Mouse (Mus musculus): ENCODE results near the gene Prf1. TPM values are rescaled to one million over a fixed set of nuclear protein-coding genes. Genes with fewer than 3 reads are reported as not detected.

Prf1 gene
- polyA plus RNA-seq, 1 experiment from 2014 or later: not detected

DNA sequence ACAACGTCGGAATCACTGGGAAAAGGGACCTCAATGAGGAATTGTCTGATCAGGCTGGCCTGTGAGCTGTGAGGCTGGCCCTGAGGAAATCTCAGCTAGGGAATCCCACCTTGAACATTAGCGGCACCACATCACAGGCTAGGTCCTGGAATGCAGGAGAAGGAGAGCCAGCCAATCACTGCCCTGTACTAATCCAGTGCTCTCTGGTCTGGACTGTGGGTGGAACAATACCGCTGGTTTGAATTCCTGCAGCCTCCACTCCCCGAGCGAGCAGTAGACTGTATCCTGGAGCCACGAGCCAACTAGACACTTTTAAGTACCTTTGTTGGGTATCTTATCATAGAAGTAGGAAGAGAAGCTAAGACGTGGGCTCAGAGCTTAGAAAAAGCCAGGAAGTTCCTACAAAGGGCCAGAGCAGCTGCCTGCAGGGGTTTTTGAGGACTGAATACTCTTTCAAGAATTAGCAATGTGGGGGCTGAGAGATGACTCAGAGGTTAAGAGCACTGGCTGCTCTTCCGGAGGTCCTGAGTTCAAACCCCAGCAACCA lies 28.2 kb downstream of the Prf1 start:
- Histone ChIP-seq H3K27ac (replicated peaks) (no peak overlapping the region), H3K27me3 (no peaks in the 10 kb centered on the region), H3K9me3 (no peaks in the 10 kb centered on the region; the same call in 1 of the 2 replicates), H3K36me3 (peaks cover 18% of the 10 kb centered on the region), H3K4me3 (no peak overlapping the region), H3K4me2 (no peak overlapping the region), H3K9ac (no peak overlapping the region), H3K4me1 (replicated peaks) (peaks cover 32% of the 10 kb centered on the region)
- 57% methylated on average over 9 of the region's 9 CpGs for WGBS
- no peak for ATAC-seq (ENCODE audit: low read depth)

DNA sequence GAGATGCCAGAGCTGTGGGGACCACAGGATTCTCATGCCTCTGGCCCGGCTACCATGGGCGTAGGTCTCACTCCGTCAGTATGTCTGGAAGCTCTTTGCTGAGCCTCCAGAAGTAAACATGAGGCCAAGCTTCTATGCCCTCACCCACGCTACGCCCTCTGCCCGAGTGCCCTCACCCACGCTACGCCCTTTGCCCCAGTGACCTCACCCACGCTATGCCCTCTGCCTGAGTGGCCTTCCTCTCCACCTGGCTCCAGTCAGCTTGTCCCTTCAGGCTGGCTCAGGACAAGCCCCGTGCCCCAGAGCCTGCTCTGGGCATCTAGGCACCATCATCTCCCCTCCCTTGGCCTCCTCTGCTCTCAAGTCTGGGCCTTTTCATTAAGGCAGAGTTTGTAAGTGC lies 29.9 kb downstream of the Prf1 start:
- WGBS: 83% methylated on average over 10 of the region's 10 CpGs
- no peaks in the 10 kb centered on the region; the same call in 1 of the 2 replicates for H3K9me3 ChIP-seq
- H3K4me3 ChIP-seq: no peak overlapping the region
- peaks cover 37% of the 10 kb centered on the region for H3K4me1 ChIP-seq (replicated peaks)
- H3K4me2 ChIP-seq: no peak overlapping the region
- no peak overlapping the region for H3K27ac ChIP-seq (replicated peaks)
- H3K9ac ChIP-seq: 0 out of 2 replicates have a peak overlapping the region, but pooled peaks have one; percentile 0
- no peaks in the 10 kb centered on the region for H3K27me3 ChIP-seq
- ATAC-seq (ENCODE audit: low read depth): no peak
- H3K36me3 ChIP-seq: peaks cover 12% of the 10 kb centered on the region

DNA sequence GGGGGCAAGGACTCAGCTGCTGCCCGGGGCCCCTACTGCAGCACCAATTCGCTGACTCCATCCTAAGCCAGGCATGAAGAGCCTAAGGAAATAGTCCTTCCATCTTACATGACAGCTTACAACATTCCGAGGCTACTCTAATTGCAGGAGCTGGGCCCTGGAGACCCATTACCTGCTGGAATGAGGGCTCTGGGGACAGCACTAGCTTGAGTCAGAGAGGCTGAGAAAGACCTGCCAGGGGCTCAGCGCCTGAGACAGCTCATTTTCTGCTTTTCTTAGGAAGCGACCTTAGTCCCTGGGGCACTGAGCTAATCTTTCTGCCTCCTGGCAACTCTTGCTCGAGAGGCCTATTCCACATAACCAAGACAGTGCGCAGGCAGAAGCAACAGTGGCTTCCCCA lies 31.3 kb downstream of the Prf1 start:
- H3K4me2 ChIP-seq: no peak overlapping the region
- peak; percentile 13; the same call in 1 of the 2 replicates for ATAC-seq (ENCODE audit: low read depth)
- no peaks in the 10 kb centered on the region for H3K27me3 ChIP-seq
- H3K36me3 ChIP-seq: 0 out of 2 replicates have a peak, but pooled peaks cover 6% of the 10 kb centered on the region
- 34% methylated on average over 7 of the region's 7 CpGs for WGBS
- H3K9ac ChIP-seq: no peak overlapping the region
- no peak overlapping the region for H3K27ac ChIP-seq (replicated peaks)
- peaks cover 37% of the 10 kb centered on the region for H3K4me1 ChIP-seq (replicated peaks)
- H3K4me3 ChIP-seq: no peak overlapping the region
- H3K9me3 ChIP-seq: no peaks in the 10 kb centered on the region

DNA sequence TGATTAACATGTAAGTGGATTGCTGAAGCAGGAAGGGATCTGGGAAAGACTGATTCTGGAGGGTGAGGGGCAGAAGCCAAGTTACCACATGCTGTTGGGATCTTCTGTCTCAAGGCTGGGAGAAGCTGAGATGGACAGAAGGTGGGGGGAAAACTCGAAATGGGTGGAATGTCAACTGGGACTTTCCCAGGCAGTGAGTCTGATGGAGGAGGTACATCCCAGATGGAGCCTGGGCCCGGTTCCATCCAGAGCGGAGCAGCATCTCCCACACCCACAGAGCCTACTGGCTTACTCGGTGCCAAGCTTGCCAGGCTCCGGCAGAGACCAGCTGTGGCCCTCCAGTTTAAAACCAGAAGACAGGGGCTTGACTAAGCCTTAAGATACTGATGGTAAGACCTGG lies 33.4 kb downstream of the Prf1 start:
- WGBS: 75% methylated on average over 5 of the region's 5 CpGs
- Histone ChIP-seq H3K4me2 (no peak overlapping the region), H3K4me1 (replicated peaks) (peaks cover 37% of the 10 kb centered on the region), H3K9me3 (no peaks in the 10 kb centered on the region), H3K27me3 (no peaks in the 10 kb centered on the region), H3K4me3 (no peak overlapping the region), H3K36me3 (0 out of 2 replicates have a peak, but pooled peaks cover 6% of the 10 kb centered on the region), H3K9ac (0 out of 2 replicates have a peak overlapping the region, but pooled peaks have one; percentile 3), H3K27ac (replicated peaks) (peak overlapping the region; percentile 28; the same call in 1 of the 2 replicates)
- peak; percentile 59; the same call in 1 of the 2 replicates for ATAC-seq (ENCODE audit: low read depth)

DNA sequence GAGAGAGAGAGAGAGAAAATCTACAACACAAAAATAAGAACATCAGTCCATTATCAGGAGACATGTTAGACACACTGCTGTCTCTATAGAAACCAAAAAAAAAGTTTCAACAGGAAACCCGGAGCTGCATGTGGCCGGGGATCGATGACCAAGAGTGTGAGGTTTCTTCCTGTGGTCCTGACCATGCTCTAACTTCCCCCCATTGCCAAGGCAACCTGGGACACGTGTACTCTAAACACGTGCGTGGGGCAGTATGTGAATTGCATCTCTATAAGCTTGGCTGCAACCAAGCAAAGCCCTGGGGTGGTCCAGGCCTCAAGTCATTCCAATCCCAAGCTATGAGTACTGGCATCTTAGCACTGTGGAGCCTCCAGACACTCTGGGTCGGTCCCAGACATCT lies 36.9 kb downstream of the Prf1 start:
- no peak for ATAC-seq (ENCODE audit: low read depth)
- H3K4me3 ChIP-seq: no peak overlapping the region

DNA sequence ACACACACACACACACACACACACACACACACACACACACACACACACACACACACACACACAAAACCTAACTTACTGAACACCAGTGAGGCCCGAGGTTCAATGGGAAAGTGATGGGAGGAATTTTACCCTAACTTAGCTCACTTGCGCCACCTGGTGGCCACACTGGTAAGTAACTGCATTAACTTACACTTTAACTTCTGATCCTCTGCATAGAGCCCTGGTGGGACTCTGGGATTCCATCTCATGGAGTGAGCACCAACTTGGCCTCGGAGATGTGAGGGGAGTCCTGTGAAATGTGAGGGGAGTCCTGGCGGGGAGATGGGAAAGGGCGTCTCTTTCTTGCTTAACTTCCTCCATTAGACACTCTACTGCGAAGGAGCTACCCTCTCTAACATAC lies 38.5 kb downstream of the Prf1 start:
- Histone ChIP-seq H3K27ac (replicated peaks) (no peak overlapping the region), H3K4me3 (no peak overlapping the region), H3K4me1 (replicated peaks) (peaks cover 2% of the 10 kb centered on the region; the same call in 1 of the 2 replicates), H3K9me3 (no peaks in the 10 kb centered on the region), H3K4me2 (no peak overlapping the region), H3K36me3 (peaks cover 13% of the 10 kb centered on the region; the same call in 1 of the 2 replicates), H3K27me3 (no peaks in the 10 kb centered on the region), H3K9ac (no peak overlapping the region)
- peak; percentile 55 for ATAC-seq (ENCODE audit: low read depth)
- 29% methylated on average over 6 of the region's 6 CpGs for WGBS

More for the DNA sequence above, 36.9 kb downstream of the Prf1 start:
- Histone ChIP-seq H3K4me1 (replicated peaks) (peaks cover 10% of the 10 kb centered on the region; the same call in 1 of the 2 replicates), H3K27me3 (no peaks in the 10 kb centered on the region), H3K9me3 (no peaks in the 10 kb centered on the region), H3K4me2 (no peak overlapping the region), H3K36me3 (peaks cover 10% of the 10 kb centered on the region; the same call in 1 of the 2 replicates), H3K9ac (no peak overlapping the region), H3K27ac (replicated peaks) (no peak overlapping the region)
- 71% methylated on average over 7 of the region's 7 CpGs for WGBS

DNA sequence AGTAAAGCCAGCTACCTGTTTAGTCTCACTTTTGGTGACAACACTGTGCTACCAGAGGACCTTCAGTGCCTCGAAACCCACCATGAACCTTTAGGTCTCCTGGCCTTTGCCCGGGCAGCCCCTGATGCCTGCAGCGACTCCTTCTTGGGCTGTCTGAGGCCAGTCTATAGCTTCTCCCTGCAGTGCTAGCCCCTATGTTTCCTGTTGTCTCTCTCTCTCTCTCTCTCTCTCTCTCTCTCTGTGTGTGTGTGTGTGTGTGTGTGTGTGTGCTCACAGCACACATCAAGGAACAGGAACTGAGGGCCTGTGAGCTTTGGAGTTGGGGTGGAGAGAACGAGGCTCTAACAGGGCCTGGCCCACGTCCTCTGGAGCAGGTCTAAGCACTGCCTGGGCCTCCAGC lies 39.0 kb downstream of the Prf1 start:
- Histone ChIP-seq H3K4me1 (replicated peaks) (no peaks in the 10 kb centered on the region), H3K4me2 (no peak overlapping the region), H3K36me3 (peaks cover 13% of the 10 kb centered on the region; the same call in 1 of the 2 replicates), H3K4me3 (no peak overlapping the region), H3K27ac (replicated peaks) (no peak overlapping the region), H3K27me3 (no peaks in the 10 kb centered on the region), H3K9me3 (no peaks in the 10 kb centered on the region), H3K9ac (no peak overlapping the region)
- 82% methylated on average over 5 of the region's 5 CpGs for WGBS
- ATAC-seq (ENCODE audit: low read depth): no peak

DNA sequence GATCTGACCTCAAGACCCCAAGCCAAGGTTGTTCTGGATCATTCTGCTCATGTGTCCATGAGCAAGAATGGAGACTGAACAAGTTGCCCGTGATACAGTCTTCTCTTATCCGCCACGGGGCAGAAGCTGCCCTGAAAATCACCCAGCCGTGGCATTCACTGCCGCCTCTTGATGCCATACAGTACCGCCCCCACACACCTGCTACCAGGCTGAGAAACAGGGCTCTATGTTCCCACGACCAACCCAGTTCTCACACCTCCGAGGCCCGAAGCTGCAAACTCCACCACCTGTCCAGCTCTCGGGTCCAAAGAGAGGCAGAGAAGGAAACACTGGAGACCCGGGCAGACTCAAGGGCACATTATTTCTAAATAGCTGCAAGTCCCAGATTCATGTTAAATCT lies 40.0 kb downstream of the Prf1 start:
- no peak for ATAC-seq (ENCODE audit: low read depth)
- WGBS: 88% methylated on average over 11 of the region's 11 CpGs

DNA sequence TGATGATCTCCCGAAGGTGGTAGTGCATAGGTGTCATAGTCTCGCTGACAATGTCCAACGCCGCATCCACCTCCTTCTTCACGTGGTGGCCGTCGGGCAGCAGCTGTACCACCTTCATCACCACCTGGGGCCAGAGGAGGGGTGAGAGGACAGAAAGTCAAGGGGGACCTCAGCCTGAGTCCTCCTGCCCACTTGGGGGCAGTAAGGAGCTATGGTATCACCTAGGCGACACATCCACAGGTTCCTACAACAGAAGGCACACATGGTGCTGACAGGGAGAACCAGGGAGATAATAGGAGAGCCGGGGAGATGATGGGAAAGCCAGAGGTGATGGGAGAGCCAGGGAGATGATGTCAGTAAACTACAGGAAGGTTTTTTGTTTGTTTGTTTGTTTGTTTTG lies 41.6 kb downstream of the Prf1 start:
- 91% methylated on average over 9 of the region's 9 CpGs for WGBS
- H3K9me3 ChIP-seq: no peaks in the 10 kb centered on the region
- no peak for ATAC-seq (ENCODE audit: low read depth)

More for the DNA sequence above, 40.0 kb downstream of the Prf1 start:
- no peaks in the 10 kb centered on the region for H3K9me3 ChIP-seq
- no peak overlapping the region for H3K4me3 ChIP-seq
- no peaks in the 10 kb centered on the region for H3K27me3 ChIP-seq
- no peaks in the 10 kb centered on the region for H3K4me1 ChIP-seq (replicated peaks)
- no peak overlapping the region for H3K4me2 ChIP-seq
- H3K9ac ChIP-seq: no peak overlapping the region
- peaks cover 16% of the 10 kb centered on the region for H3K36me3 ChIP-seq
- no peak overlapping the region for H3K27ac ChIP-seq (replicated peaks)

DNA sequence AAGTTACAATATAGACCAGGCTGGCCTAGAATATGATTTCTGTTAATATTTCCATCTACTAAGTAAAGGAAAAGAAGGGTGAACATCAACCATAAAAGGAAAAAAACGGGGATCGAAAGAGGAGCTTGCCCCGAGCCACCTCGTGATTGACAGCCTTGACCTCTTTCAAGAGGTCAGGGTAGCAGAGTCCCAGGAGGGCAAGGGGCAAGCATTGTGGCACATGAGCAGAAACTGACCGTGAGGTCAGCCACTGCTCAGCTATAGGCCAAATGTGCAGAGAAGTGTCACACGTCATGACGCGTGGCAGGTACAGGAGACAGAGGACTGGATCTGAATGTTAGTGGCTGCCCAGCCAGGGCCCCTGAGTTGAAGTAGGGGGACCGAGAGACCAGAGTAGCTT lies 42.6 kb downstream of the Prf1 start:
- H3K9me3 ChIP-seq: no peaks in the 10 kb centered on the region
- H3K4me2 ChIP-seq: no peak overlapping the region
- H3K27me3 ChIP-seq: no peaks in the 10 kb centered on the region
- peaks cover 11% of the 10 kb centered on the region for H3K36me3 ChIP-seq
- H3K4me1 ChIP-seq (replicated peaks): peaks cover 5% of the 10 kb centered on the region
- H3K9ac ChIP-seq: no peak overlapping the region
- no peak for ATAC-seq (ENCODE audit: low read depth)
- no peak overlapping the region for H3K4me3 ChIP-seq
- WGBS: 77% methylated on average over 9 of the region's 9 CpGs
- no peak overlapping the region for H3K27ac ChIP-seq (replicated peaks)

More for the DNA sequence above, 41.6 kb downstream of the Prf1 start:
- Histone ChIP-seq H3K4me3 (no peak overlapping the region), H3K4me2 (no peak overlapping the region), H3K4me1 (replicated peaks) (no peaks in the 10 kb centered on the region), H3K9ac (no peak overlapping the region), H3K36me3 (peaks cover 11% of the 10 kb centered on the region), H3K27me3 (no peaks in the 10 kb centered on the region), H3K27ac (replicated peaks) (no peak overlapping the region)

DNA sequence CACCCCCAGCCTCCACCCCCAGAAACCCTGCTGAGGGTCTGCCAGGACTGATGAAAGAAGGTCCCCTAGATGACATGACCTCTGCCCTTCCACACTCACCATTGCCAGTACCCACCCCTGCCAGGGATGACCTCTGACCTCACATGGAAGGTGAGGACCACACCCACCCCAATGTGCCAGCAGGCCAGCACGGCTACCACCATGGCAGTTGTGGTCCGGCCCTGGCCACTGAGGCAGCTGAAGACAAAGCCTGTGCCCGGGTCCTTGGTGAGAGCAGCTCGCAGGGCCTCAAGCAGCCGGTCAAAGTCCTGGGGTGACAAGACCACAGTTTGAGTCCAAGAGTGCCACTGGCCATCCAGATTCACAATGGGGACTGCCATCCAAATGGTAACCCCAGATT lies 43.4 kb downstream of the Prf1 start:
- Histone ChIP-seq H3K36me3 (peaks cover 11% of the 10 kb centered on the region), H3K9ac (no peak overlapping the region), H3K27ac (replicated peaks) (no peak overlapping the region), H3K4me2 (no peak overlapping the region), H3K4me1 (replicated peaks) (peaks cover 13% of the 10 kb centered on the region), H3K4me3 (no peak overlapping the region), H3K27me3 (no peaks in the 10 kb centered on the region), H3K9me3 (no peaks in the 10 kb centered on the region)
- no peak for ATAC-seq (ENCODE audit: low read depth)
- 95% methylated on average over 5 of the region's 5 CpGs for WGBS

DNA sequence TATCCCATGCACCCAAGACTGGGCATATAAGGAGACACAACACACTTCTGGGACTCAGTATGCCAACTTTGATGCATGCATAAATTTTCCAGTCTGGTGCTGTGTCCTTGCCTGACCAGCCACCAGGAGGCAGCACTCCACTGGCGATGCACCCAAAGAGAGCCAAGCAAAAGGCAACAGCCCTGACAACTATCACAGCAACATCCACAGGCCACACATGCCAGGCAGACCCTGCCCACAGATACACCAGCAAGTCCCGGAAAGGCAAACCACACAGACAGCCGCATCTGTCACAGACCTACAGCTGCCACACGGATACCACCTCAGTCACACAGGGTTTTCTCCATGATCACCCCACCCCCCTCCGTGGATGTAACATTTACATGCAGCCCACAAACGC lies 43.9 kb downstream of the Prf1 start:
- 64% methylated on average over 6 of the region's 6 CpGs for WGBS

DNA sequence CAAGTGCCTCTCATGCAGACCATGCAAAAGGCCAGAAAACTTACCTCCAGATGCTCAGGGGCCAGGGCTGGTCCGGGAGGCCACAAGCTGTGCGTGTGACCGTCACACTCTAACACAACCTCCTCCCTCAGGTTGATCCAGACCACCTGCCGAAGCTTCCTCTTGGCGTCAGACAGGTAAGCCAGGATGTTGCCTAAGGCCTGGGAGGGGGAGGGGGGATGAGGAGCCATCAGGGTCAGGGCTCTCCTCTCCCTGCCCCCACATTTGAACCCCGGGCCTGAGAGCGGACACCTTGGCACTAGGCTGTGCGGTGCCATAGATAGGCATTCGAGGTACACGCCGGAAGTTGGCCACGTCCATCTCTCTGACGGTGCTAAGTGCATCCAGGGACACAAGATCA lies 45.1 kb downstream of the Prf1 start:
- Histone ChIP-seq H3K9ac (no peak overlapping the region), H3K36me3 (peaks cover 16% of the 10 kb centered on the region), H3K27me3 (no peaks in the 10 kb centered on the region), H3K27ac (replicated peaks) (no peak overlapping the region), H3K4me2 (no peak overlapping the region), H3K9me3 (no peaks in the 10 kb centered on the region), H3K4me3 (no peak overlapping the region), H3K4me1 (replicated peaks) (peaks cover 20% of the 10 kb centered on the region)
- 94% methylated on average over 13 of the region's 13 CpGs for WGBS
- ATAC-seq (ENCODE audit: low read depth): no peak

More for the DNA sequence above, 43.9 kb downstream of the Prf1 start:
- Histone ChIP-seq H3K4me1 (replicated peaks) (peaks cover 17% of the 10 kb centered on the region), H3K9ac (0 out of 2 replicates have a peak overlapping the region, but pooled peaks have one; percentile 26), H3K27me3 (no peaks in the 10 kb centered on the region), H3K9me3 (no peaks in the 10 kb centered on the region), H3K27ac (replicated peaks) (no peak overlapping the region), H3K36me3 (peaks cover 11% of the 10 kb centered on the region), H3K4me3 (no peak overlapping the region), H3K4me2 (no peak overlapping the region)
- no peak; the same call in 1 of the 2 replicates for ATAC-seq (ENCODE audit: low read depth)

Measured in neural tube, embryonic 13.5 days (tissue).